Mouse (Mus musculus): ENCODE measurements around the gene Scp2. TPM values are rescaled to one million over a fixed set of nuclear protein-coding genes. Genes with fewer than 3 reads are reported as not detected.

Gene Scp2
- total and polyA plus RNA-seq, 2 experiments: 1,138 to 3,000 TPM

DNA sequence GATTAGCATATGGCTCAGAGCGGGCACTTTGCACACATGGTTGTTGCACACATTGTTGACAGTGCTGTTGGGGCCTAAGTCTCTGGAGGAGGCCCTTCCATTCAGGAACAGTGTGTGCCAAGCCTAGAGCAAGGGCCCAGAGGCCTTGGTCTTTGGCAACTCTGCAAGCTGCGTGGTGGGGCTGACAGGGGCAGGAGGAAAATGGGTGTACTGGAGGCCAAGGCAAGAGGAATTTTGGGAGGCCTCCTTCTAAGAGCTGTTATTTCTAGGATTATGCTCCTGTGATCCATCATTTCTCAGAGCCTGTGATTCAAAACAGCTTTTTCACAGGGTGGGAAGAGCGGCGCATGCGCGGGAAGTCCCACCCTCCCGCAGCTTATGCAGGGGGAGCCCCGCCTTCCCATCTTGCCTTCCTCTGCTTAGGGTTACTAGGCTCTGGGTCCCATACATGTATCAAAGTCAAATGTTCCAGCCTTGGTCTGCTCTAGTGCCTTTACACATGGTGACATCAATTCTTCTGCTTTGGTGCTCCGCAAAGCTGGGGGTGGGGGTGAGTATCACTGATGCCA is 148.3 kb downstream of the Scp2 start:
- DNase-seq (ENCODE audit: extremely low read depth, low read depth, low spot score): no peak
- Histone ChIP-seq H3K9ac (ENCODE audit: low read depth, low read length) (no peak overlapping the region), H3K4me3 (ENCODE audit: insufficient read depth, low read depth, low read length) (no peak overlapping the region), H3K79me2 (ENCODE audit: control insufficient read depth, insufficient read depth, low read length) (no peaks in the 10 kb centered on the region), H3K27me3 (ENCODE audit: control insufficient read depth, insufficient read depth, low read length) (no peaks in the 10 kb centered on the region), H3K4me1 (ENCODE audit: control insufficient read depth, insufficient read depth, low read length) (peaks cover 6% of the 10 kb centered on the region; the same call in 1 of the 2 replicates), H3K36me3 (ENCODE audit: control insufficient read depth, insufficient read depth, low read length) (no peaks in the 10 kb centered on the region), H3K27ac (replicated peaks; ENCODE audit: insufficient read depth, low read depth, low read length) (no peak overlapping the region)
- TF ChIP-seq POLR2A (IDR thresholded peaks at IDR 0.05; ENCODE audit: extremely low read depth, insufficient read depth, low read length) (no peak), CTCF (IDR thresholded peaks at IDR 0.05; ENCODE audit: low read depth, low read length) (no peak)
- WGBS: 97% methylated on average over 9 of the region's 9 CpGs

GRCm38 (mm10) chr4:107995727-107996126 is 149.1 kb downstream of the Scp2 start:
- no peak for DNase-seq (ENCODE audit: extremely low read depth, low read depth, low spot score)
- Histone ChIP-seq H3K27me3 (ENCODE audit: control insufficient read depth, insufficient read depth, low read length) (no peaks in the 10 kb centered on the region), H3K4me1 (ENCODE audit: control insufficient read depth, insufficient read depth, low read length) (peaks cover 6% of the 10 kb centered on the region; the same call in 1 of the 2 replicates), H3K9ac (ENCODE audit: low read depth, low read length) (no peak overlapping the region), H3K4me3 (ENCODE audit: insufficient read depth, low read depth, low read length) (no peak overlapping the region), H3K79me2 (ENCODE audit: control insufficient read depth, insufficient read depth, low read length) (no peaks in the 10 kb centered on the region), H3K27ac (replicated peaks; ENCODE audit: insufficient read depth, low read depth, low read length) (no peak overlapping the region), H3K36me3 (ENCODE audit: control insufficient read depth, insufficient read depth, low read length) (no peaks in the 10 kb centered on the region)
- WGBS: 89% methylated on average over 6 of the region's 6 CpGs
- TF ChIP-seq POLR2A (IDR thresholded peaks at IDR 0.05; ENCODE audit: extremely low read depth, insufficient read depth, low read length): no peak
- TF ChIP-seq CTCF (IDR thresholded peaks at IDR 0.05; ENCODE audit: low read depth, low read length): no peak

GRCm38 (mm10) chr4:107995011-107995410 is 149.8 kb downstream of the Scp2 start:
- peaks cover 6% of the 10 kb centered on the region; the same call in 1 of the 2 replicates for H3K4me1 ChIP-seq (ENCODE audit: control insufficient read depth, insufficient read depth, low read length)
- H3K36me3 ChIP-seq (ENCODE audit: control insufficient read depth, insufficient read depth, low read length): no peaks in the 10 kb centered on the region
- H3K27me3 ChIP-seq (ENCODE audit: control insufficient read depth, insufficient read depth, low read length): no peaks in the 10 kb centered on the region
- TF ChIP-seq CTCF (IDR thresholded peaks at IDR 0.05; ENCODE audit: low read depth, low read length) (no peak), POLR2A (IDR thresholded peaks at IDR 0.05; ENCODE audit: extremely low read depth, insufficient read depth, low read length) (no peak)
- H3K79me2 ChIP-seq (ENCODE audit: control insufficient read depth, insufficient read depth, low read length): no peaks in the 10 kb centered on the region
- no peak overlapping the region for H3K4me3 ChIP-seq (ENCODE audit: insufficient read depth, low read depth, low read length)
- H3K9ac ChIP-seq (ENCODE audit: low read depth, low read length): no peak overlapping the region
- DNase-seq (ENCODE audit: extremely low read depth, low read depth, low spot score): no peak
- WGBS: 91% methylated on average over 6 of the region's 6 CpGs
- no peak overlapping the region for H3K27ac ChIP-seq (replicated peaks; ENCODE audit: insufficient read depth, low read depth, low read length)

Other genes with a start within 250 kb of the Scp2 start
- 106 and 125 TPM in 2 replicates for gene Cpt2, start 221.4 kb downstream of the Scp2 start, total RNA-seq (2014; rRNA removed)
- gene Cpt2, start 221.4 kb downstream of the Scp2 start, polyA plus RNA-seq (2012; rRNA removed): 159 and 191 TPM in 2 replicates
- gene Slc1a7, start 176.7 kb downstream of the Scp2 start, total RNA-seq (2014; rRNA removed): 0.07 and 0.09 TPM in 2 replicates
- gene Slc1a7, start 176.7 kb downstream of the Scp2 start, polyA plus RNA-seq (2012; rRNA removed): 0.04 and 0.07 TPM in 2 replicates
- 1.9 and 2.7 TPM in 2 replicates for gene Podn, start 48.6 kb downstream of the Scp2 start, total RNA-seq (2014; rRNA removed)
- 2.9 and 3.8 TPM in 2 replicates for gene Podn, start 48.6 kb downstream of the Scp2 start, polyA plus RNA-seq (2012; rRNA removed)
- 141 and 149 TPM in 2 replicates for gene Echdc2, start 20.4 kb upstream of the Scp2 start, total RNA-seq (2014; rRNA removed)
- gene Echdc2, start 20.4 kb upstream of the Scp2 start, polyA plus RNA-seq (2012; rRNA removed): 203 and 264 TPM in 2 replicates
- gene Zyg11a, start 73.0 kb upstream of the Scp2 start, total RNA-seq (2014; rRNA removed): 5.9 and 7.1 TPM in 2 replicates
- gene Zyg11a, start 73.0 kb upstream of the Scp2 start, polyA plus RNA-seq (2012; rRNA removed): 3.0 and 6.7 TPM in 2 replicates
- gene Zyg11b, start 156.1 kb upstream of the Scp2 start, total RNA-seq (2014; rRNA removed): 25.4 and 28.8 TPM in 2 replicates
- 5.8 and 6.4 TPM in 2 replicates for gene Zyg11b, start 156.1 kb upstream of the Scp2 start, polyA plus RNA-seq (2012; rRNA removed)
- gene Coa7, start 183.1 kb upstream of the Scp2 start, total RNA-seq (2014; rRNA removed): 11.7 and 16.3 TPM in 2 replicates
- gene Coa7, start 183.1 kb upstream of the Scp2 start, polyA plus RNA-seq (2012; rRNA removed): 19.3 and 21.9 TPM in 2 replicates
- gene Shisal2a, start 238.4 kb upstream of the Scp2 start, total RNA-seq (2014; rRNA removed): not detected in 2 replicates
- not detected in 2 replicates for gene Shisal2a, start 238.4 kb upstream of the Scp2 start, polyA plus RNA-seq (2012; rRNA removed)